Mouse (Mus musculus) cerebellum, adult 8-10 months (tissue): ENCODE measurements at regions not wholly inside any gene's neighbourhood (a gene's known extent, or its start where the extent isn't known, plus 50 kb on each side); places are given as distances from the start of the nearest gene placed in this dataset.

Source experiments
- DNase-seq: peaks from one replicate; pipeline ENCODE4 v3.0.0; 2022

- DNase-seq, result no peak
Measured at GRCm38 (mm10) chr2:114259539-114259938, 58.3 kb upstream of the Zfp770 start.
